Mouse (Mus musculus): Measurements from ENCODE around the gene Crocc2. TPM values are rescaled to one million over a fixed set of nuclear protein-coding genes. Genes with fewer than 3 reads are reported as not detected.

Gene Crocc2
- polyA plus RNA-seq, 1 experiment from 2014 or later, result 0.10 TPM

GRCm38 (mm10) chr1:93255761-93256160, 87.2 kb downstream of the Crocc2 start:
- H3K4me3 ChIP-seq, result no peak overlapping the region
- no peak overlapping the region for H3K4me2 ChIP-seq
- H3K27ac ChIP-seq, result no peak overlapping the region
- H3K9me3 ChIP-seq (replicated peaks), result no peaks in the 10 kb centered on the region
- H3K36me3 ChIP-seq (ENCODE audit: poor library complexity, severe bottlenecking), result no peaks in the 10 kb centered on the region
- no peaks in the 10 kb centered on the region for H3K27me3 ChIP-seq
- H3K4me1 ChIP-seq, result no peaks in the 10 kb centered on the region
- no peak for ATAC-seq
- 90% methylated on average over 7 of the region's 7 CpGs for WGBS
- H3K9ac ChIP-seq, result no peak overlapping the region

- Histone ChIP-seq H3K9ac (no peak overlapping the region), H3K4me3 (no peak overlapping the region), H3K4me2 (no peak overlapping the region), H3K27ac (no peak overlapping the region), H3K36me3 (ENCODE audit: poor library complexity, severe bottlenecking) (no peaks in the 10 kb centered on the region), H3K9me3 (replicated peaks) (no peaks in the 10 kb centered on the region), H3K4me1 (no peaks in the 10 kb centered on the region), H3K27me3 (no peaks in the 10 kb centered on the region)
- no peak for ATAC-seq
- 78% methylated on average over 1 of the region's 1 CpGs for WGBS
These were observed 89.0 kb downstream of the Crocc2 start for GRCm38 (mm10) chr1:93257560-93257959.

- ATAC-seq, result no peak
- Histone ChIP-seq H3K9ac (no peak overlapping the region), H3K27ac (no peak overlapping the region), H3K4me3 (no peak overlapping the region), H3K36me3 (ENCODE audit: poor library complexity, severe bottlenecking) (no peaks in the 10 kb centered on the region), H3K9me3 (replicated peaks) (no peaks in the 10 kb centered on the region), H3K4me2 (no peak overlapping the region), H3K27me3 (no peaks in the 10 kb centered on the region; the same call in 1 of the 2 replicates), H3K4me1 (0 out of 2 replicates have a peak, but pooled peaks cover under 1% of the 10 kb centered on the region)
- 62% methylated on average over 3 of the region's 3 CpGs for WGBS
These were observed 98.7 kb downstream of the Crocc2 start for GRCm38 (mm10) chr1:93267207-93267606.

GRCm38 (mm10) chr1:93268246-93268645, 99.7 kb downstream of the Crocc2 start:
- 93% methylated on average over 2 of the region's 2 CpGs for WGBS
- no peak for ATAC-seq

DNA sequence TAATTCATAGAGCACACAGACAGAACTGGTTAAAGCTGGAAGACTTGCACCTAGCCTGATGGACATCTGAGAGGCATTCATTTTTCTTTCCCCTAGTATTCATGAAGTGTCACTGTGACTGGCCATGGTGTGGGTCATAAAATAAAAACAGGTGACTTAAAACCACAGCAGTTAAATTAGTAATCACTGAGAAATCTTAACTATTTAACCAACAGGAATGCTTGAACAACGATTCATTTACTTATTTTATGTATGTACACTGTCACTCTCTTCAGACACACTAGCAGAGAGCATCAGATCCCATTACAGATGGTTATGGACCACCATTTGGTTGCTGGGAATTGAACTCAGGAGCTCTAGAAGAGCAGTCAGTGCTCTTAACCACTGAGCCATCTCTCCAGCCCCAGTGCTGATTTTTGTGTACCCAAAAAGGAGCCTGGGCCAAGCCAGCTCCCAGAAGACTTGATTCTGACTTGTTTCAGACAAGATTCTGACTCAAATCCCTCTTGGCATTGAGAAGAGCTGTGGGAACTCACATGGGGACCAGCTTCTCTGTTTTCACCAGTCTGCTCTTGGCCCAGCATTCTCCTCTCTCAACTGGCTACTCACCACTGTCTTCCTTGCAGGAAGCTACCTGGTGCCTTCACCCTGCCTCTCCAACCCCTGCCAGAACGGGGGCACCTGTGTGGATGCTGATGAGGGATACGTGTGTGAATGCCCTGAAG, 102.2 kb downstream of the Crocc2 start:
- no peak for ATAC-seq
- Histone ChIP-seq H3K4me1 (0 out of 2 replicates have a peak, but pooled peaks cover 4% of the 10 kb centered on the region), H3K4me2 (no peak overlapping the region), H3K4me3 (no peak overlapping the region), H3K9me3 (replicated peaks) (no peaks in the 10 kb centered on the region), H3K27ac (no peak overlapping the region), H3K27me3 (no peaks in the 10 kb centered on the region; the same call in 1 of the 2 replicates), H3K9ac (no peak overlapping the region), H3K36me3 (ENCODE audit: poor library complexity, severe bottlenecking) (no peaks in the 10 kb centered on the region)
- 73% methylated on average over 3 of the region's 3 CpGs for WGBS

More at GRCm38 (mm10) chr1:93268246-93268645, 99.7 kb downstream of the Crocc2 start:
- Histone ChIP-seq H3K9me3 (replicated peaks) (no peaks in the 10 kb centered on the region), H3K4me2 (no peak overlapping the region), H3K4me1 (0 out of 2 replicates have a peak, but pooled peaks cover 4% of the 10 kb centered on the region), H3K27ac (no peak overlapping the region), H3K36me3 (ENCODE audit: poor library complexity, severe bottlenecking) (no peaks in the 10 kb centered on the region), H3K9ac (no peak overlapping the region), H3K4me3 (no peak overlapping the region), H3K27me3 (no peaks in the 10 kb centered on the region; the same call in 1 of the 2 replicates)

GRCm38 (mm10) chr1:93271751-93272150, 103.2 kb downstream of the Crocc2 start:
- Histone ChIP-seq H3K27ac (no peak overlapping the region), H3K4me2 (no peak overlapping the region), H3K9ac (no peak overlapping the region), H3K4me1 (0 out of 2 replicates have a peak, but pooled peaks cover 4% of the 10 kb centered on the region), H3K4me3 (no peak overlapping the region), H3K9me3 (replicated peaks) (no peaks in the 10 kb centered on the region), H3K27me3 (no peaks in the 10 kb centered on the region; the same call in 1 of the 2 replicates), H3K36me3 (ENCODE audit: poor library complexity, severe bottlenecking) (no peaks in the 10 kb centered on the region)
- 86% methylated on average over 5 of the region's 6 CpGs for WGBS
- ATAC-seq, result no peak

DNA sequence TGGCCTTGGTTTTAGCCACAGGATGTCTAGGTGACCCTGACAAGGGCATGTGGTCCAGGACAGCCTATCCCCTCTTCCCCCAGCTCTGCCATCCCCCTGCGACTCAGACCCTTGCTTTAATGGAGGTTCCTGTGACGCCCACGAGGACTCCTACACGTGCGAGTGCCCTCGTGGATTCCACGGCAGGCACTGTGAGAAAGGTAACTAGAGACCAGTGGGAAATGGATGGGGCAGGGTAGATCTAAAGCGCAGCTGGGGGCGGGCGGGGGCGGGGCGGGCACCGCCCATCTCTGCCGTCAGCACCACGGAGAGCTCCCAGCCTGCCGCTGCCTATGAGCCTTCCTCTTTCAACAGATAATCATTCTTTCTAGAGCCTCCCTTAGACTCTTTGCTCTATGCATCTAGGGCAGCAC, 103.9 kb downstream of the Crocc2 start:
- H3K27me3 ChIP-seq, result no peaks in the 10 kb centered on the region; the same call in 1 of the 2 replicates
- no peak overlapping the region for H3K9ac ChIP-seq
- H3K4me1 ChIP-seq, result 0 out of 2 replicates have a peak, but pooled peaks cover 4% of the 10 kb centered on the region
- no peaks in the 10 kb centered on the region for H3K9me3 ChIP-seq (replicated peaks)
- H3K4me2 ChIP-seq, result peak overlapping the region; percentile 49
- no peak overlapping the region for H3K27ac ChIP-seq
- 0 out of 2 replicates have a peak overlapping the region, but pooled peaks have one; percentile 9 for H3K4me3 ChIP-seq
- peak; percentile 41; the same call in 1 of the 2 replicates for ATAC-seq
- H3K36me3 ChIP-seq (ENCODE audit: poor library complexity, severe bottlenecking), result no peaks in the 10 kb centered on the region
- 3% methylated on average over 15 of the region's 16 CpGs for WGBS

GRCm38 (mm10) chr1:93275561-93275960, 107.0 kb downstream of the Crocc2 start:
- Histone ChIP-seq H3K4me2 (no peak overlapping the region), H3K4me3 (no peak overlapping the region), H3K27me3 (no peaks in the 10 kb centered on the region; the same call in 1 of the 2 replicates), H3K27ac (no peak overlapping the region), H3K36me3 (ENCODE audit: poor library complexity, severe bottlenecking) (no peaks in the 10 kb centered on the region), H3K4me1 (0 out of 2 replicates have a peak, but pooled peaks cover 4% of the 10 kb centered on the region), H3K9ac (no peak overlapping the region), H3K9me3 (replicated peaks) (no peaks in the 10 kb centered on the region)
- 80% methylated on average over 6 of the region's 6 CpGs for WGBS
- no peak for ATAC-seq

GRCm38 (mm10) chr1:93277041-93277440, 108.5 kb downstream of the Crocc2 start:
- 81% methylated on average over 7 of the region's 7 CpGs for WGBS

More at GRCm38 (mm10) chr1:93277041-93277440, 108.5 kb downstream of the Crocc2 start:
- H3K9me3 ChIP-seq (replicated peaks), result no peaks in the 10 kb centered on the region
- H3K9ac ChIP-seq, result no peak overlapping the region
- ATAC-seq, result no peak
- no peaks in the 10 kb centered on the region for H3K27me3 ChIP-seq
- H3K36me3 ChIP-seq (ENCODE audit: poor library complexity, severe bottlenecking), result no peaks in the 10 kb centered on the region
- H3K4me2 ChIP-seq, result no peak overlapping the region
- H3K4me1 ChIP-seq, result 0 out of 2 replicates have a peak, but pooled peaks cover 4% of the 10 kb centered on the region
- H3K27ac ChIP-seq, result no peak overlapping the region
- H3K4me3 ChIP-seq, result no peak overlapping the region

Small RNAs within 50 kb of the gene (microRNA-seq; reads per million reads assigned to microRNA genes)
- not detected for gene Mir6901

Other genes with a start within 250 kb of the Crocc2 start
- 51.7 and 54.3 TPM in 2 replicates for gene Capn10, start 234.3 kb upstream of the Crocc2 start, polyA plus RNA-seq (2015; fragmentation: Nextera tagmentation; extraction: Ambion mirVana)
- gene Gpr35, start 217.9 kb upstream of the Crocc2 start, polyA plus RNA-seq (2015; fragmentation: Nextera tagmentation; extraction: Ambion mirVana), result 0.25 and 0.46 TPM in 2 replicates
- gene Aqp12, start 162.4 kb upstream of the Crocc2 start, polyA plus RNA-seq (2015; fragmentation: Nextera tagmentation; extraction: Ambion mirVana), result not detected in 2 replicates
- 205 and 224 TPM in 2 replicates for gene Kif1a, start 66.8 kb upstream of the Crocc2 start, polyA plus RNA-seq (2015; fragmentation: Nextera tagmentation; extraction: Ambion mirVana)
- not detected in 2 replicates for gene Agxt, start 33.5 kb upstream of the Crocc2 start, polyA plus RNA-seq (2015; fragmentation: Nextera tagmentation; extraction: Ambion mirVana)
- 0.08 and 0.16 TPM in 2 replicates for gene 2310007B03Rik, start 7.8 kb upstream of the Crocc2 start, polyA plus RNA-seq (2015; fragmentation: Nextera tagmentation; extraction: Ambion mirVana)
- 2.1 and 2.2 TPM in 2 replicates for gene Sned1, start 67.1 kb downstream of the Crocc2 start, polyA plus RNA-seq (2015; fragmentation: Nextera tagmentation; extraction: Ambion mirVana)
- 34.3 and 34.5 TPM in 2 replicates for gene Mterf4, start 137.2 kb downstream of the Crocc2 start, polyA plus RNA-seq (2015; fragmentation: Nextera tagmentation; extraction: Ambion mirVana)
- gene Ppp1r7, start 174.1 kb downstream of the Crocc2 start, polyA plus RNA-seq (2015; fragmentation: Nextera tagmentation; extraction: Ambion mirVana), result 71.1 and 76.5 TPM in 2 replicates
- gene Pask, start 174.8 kb downstream of the Crocc2 start, polyA plus RNA-seq (2015; fragmentation: Nextera tagmentation; extraction: Ambion mirVana), result 14.6 and 17.7 TPM in 2 replicates
- 0.16 TPM in 1 of 2 replicates, not detected in the other for gene Ano7, start 205.2 kb downstream of the Crocc2 start, polyA plus RNA-seq (2015; fragmentation: Nextera tagmentation; extraction: Ambion mirVana)